Mouse (Mus musculus) intestine, postnatal 0 days (tissue): ENCODE results near the gene Itga8. TPM values are rescaled to one million over a fixed set of nuclear protein-coding genes. Genes with fewer than 3 reads are reported as not detected.

ENCODE experiments used
- ATAC-seq: fragments of 200-750 bp; cut with Nextera tagmentation; 2 replicates; pipeline ENCODE4 v1.8.0; 2017; ENCODE audit warnings: mild to moderate bottlenecking, moderate TSS enrichment, moderate library complexity
- H3K27ac ChIP-seq: fragments of 300-500 bp; sonication (generic); 2 replicates; pipeline ENCODE4 v1.5.1; 2014; ENCODE audit warnings: mild to moderate bottlenecking, low read depth, low read length, moderate library complexity
- H3K27me3 ChIP-seq: fragments of 300-500 bp; sonication (generic); replicated peaks from 2 replicates; pipeline ENCODE4 v1.6.1; 2014; ENCODE audit warnings: low read length, mixed read lengths; ENCODE audit not compliant: control insufficient read depth, insufficient read depth
- H3K36me3 ChIP-seq: fragments of 300-500 bp; sonication (generic); 2 replicates; pipeline ENCODE4 v1.6.1; 2014; ENCODE audit warnings: mild to moderate bottlenecking, moderate library complexity; ENCODE audit not compliant: control insufficient read depth, insufficient read depth
- H3K4me1 ChIP-seq: fragments of 300-500 bp; sonication (generic); replicated peaks from 2 replicates; pipeline ENCODE4 v1.6.1; 2014; ENCODE audit warnings: antibody characterized with exemption, low read length, mixed read lengths; ENCODE audit not compliant: control insufficient read depth, insufficient read depth
- H3K4me2 ChIP-seq: fragments of 300-500 bp; sonication (generic); replicated peaks from 2 replicates; pipeline ENCODE4 v1.6.1; 2014; ENCODE audit warnings: low read depth, mild to moderate bottlenecking, moderate library complexity
- H3K4me3 ChIP-seq: fragments of 300-500 bp; sonication (generic); 2 replicates; pipeline ENCODE4 v1.5.1; 2014; ENCODE audit warnings: low read depth, low read length
- H3K9ac ChIP-seq: fragments of 300-500 bp; sonication (generic); 2 replicates; pipeline ENCODE4 v1.6.1; 2014; ENCODE audit warnings: mild to moderate bottlenecking, low read depth, low read length
- H3K9me3 ChIP-seq: fragments of 300-500 bp; sonication (generic); 2 replicates; pipeline ENCODE4 v1.6.1; 2016; ENCODE audit warnings: mixed run types; ENCODE audit not compliant: control insufficient read depth
- CTCF ChIP-seq: sonication (generic); IDR thresholded peaks from 2 replicates; pipeline ENCODE4 v1.5.1; 2016; ENCODE audit warnings: low read depth, mild to moderate bottlenecking, control low read depth, antibody characterized with exemption, moderate library complexity
- WGBS: fragments of 180-500 bp; shearing (Covaris S2); extraction: QIAGEN DNeasy Blood & Tissue Kit; methylation state at CpG from one replicate; pipeline ENCODE4 v1.1.7; 2014; 5-methylcytosine and 5-hydroxymethylcytosine counted together
- polyA plus RNA-seq: library from polyadenylated mRNA; unstranded; fragments of >200 nt; fragmentation: Nextera tagmentation; extraction: Ambion mirVana; gene quantifications from 2 replicates; pipeline ENCODE4 v1.2.1, GENCODE M21; 2015

Gene Itga8
- polyA plus RNA-seq, 1 experiment from 2014 or later, result 5.2 TPM

GRCm38 (mm10) chr2:12327691-12328354 is 26.1 kb upstream of the Itga8 start:
- no peak for TF ChIP-seq CTCF
- Histone ChIP-seq H3K4me3 (no peak overlapping the region), H3K9ac (no peak overlapping the region), H3K36me3 (no peaks in the 10 kb centered on the region), H3K27me3 (no peaks in the 10 kb centered on the region), H3K9me3 (no peaks in the 10 kb centered on the region), H3K4me1 (no peaks in the 10 kb centered on the region), H3K27ac (no peak overlapping the region), H3K4me2 (peak overlapping the region; percentile 52)
- WGBS, result 48% methylated on average over 11 of the region's 11 CpGs
- no peak for ATAC-seq

GRCm38 (mm10) chr2:12327216-12327615 is 25.5 kb upstream of the Itga8 start:
- Histone ChIP-seq H3K9ac (no peak overlapping the region), H3K36me3 (no peaks in the 10 kb centered on the region), H3K4me3 (no peak overlapping the region), H3K4me2 (peak overlapping the region; percentile 52), H3K27me3 (no peaks in the 10 kb centered on the region), H3K27ac (no peak overlapping the region), H3K4me1 (no peaks in the 10 kb centered on the region), H3K9me3 (no peaks in the 10 kb centered on the region)
- no peak for ATAC-seq
- 17% methylated on average over 10 of the region's 10 CpGs for WGBS
- TF ChIP-seq CTCF, result no peak

- ATAC-seq, result no peak
- TF ChIP-seq CTCF, result no peak
- H3K27me3 ChIP-seq, result no peaks in the 10 kb centered on the region
- H3K4me2 ChIP-seq, result no peak overlapping the region
- no peak overlapping the region for H3K9ac ChIP-seq
- H3K36me3 ChIP-seq, result no peaks in the 10 kb centered on the region
- no peaks in the 10 kb centered on the region for H3K9me3 ChIP-seq
- no peaks in the 10 kb centered on the region for H3K4me1 ChIP-seq
- WGBS, result 82% methylated on average over 2 of the region's 2 CpGs
- H3K27ac ChIP-seq, result no peak overlapping the region
- no peak overlapping the region for H3K4me3 ChIP-seq
Observed at GRCm38 (mm10) chr2:12325868-12326267, 24.1 kb upstream of the Itga8 start.

- H3K27ac ChIP-seq, result no peak overlapping the region
- no peak overlapping the region for H3K4me3 ChIP-seq
- no peaks in the 10 kb centered on the region for H3K9me3 ChIP-seq
- H3K36me3 ChIP-seq, result no peaks in the 10 kb centered on the region
- WGBS, result 69% methylated on average over 6 of the region's 6 CpGs
- no peak for ATAC-seq
- no peaks in the 10 kb centered on the region for H3K27me3 ChIP-seq
- H3K9ac ChIP-seq, result no peak overlapping the region
- no peak overlapping the region for H3K4me2 ChIP-seq
- TF ChIP-seq CTCF, result no peak
- no peaks in the 10 kb centered on the region for H3K4me1 ChIP-seq
Observed at GRCm38 (mm10) chr2:12325417-12325816, 23.7 kb upstream of the Itga8 start.

- Histone ChIP-seq H3K4me3 (no peak overlapping the region), H3K4me1 (no peaks in the 10 kb centered on the region), H3K27me3 (no peaks in the 10 kb centered on the region), H3K9me3 (no peaks in the 10 kb centered on the region), H3K4me2 (no peak overlapping the region), H3K9ac (no peak overlapping the region), H3K36me3 (no peaks in the 10 kb centered on the region), H3K27ac (no peak overlapping the region)
- TF ChIP-seq CTCF, result no peak
- 78% methylated on average over 4 of the region's 4 CpGs for WGBS
- ATAC-seq, result no peak
Observed at GRCm38 (mm10) chr2:12320914-12321313, 19.2 kb upstream of the Itga8 start.

GRCm38 (mm10) chr2:12318715-12319114 is 17.0 kb upstream of the Itga8 start:
- Histone ChIP-seq H3K9me3 (no peaks in the 10 kb centered on the region), H3K4me3 (no peak overlapping the region), H3K27ac (no peak overlapping the region), H3K36me3 (no peaks in the 10 kb centered on the region), H3K27me3 (no peaks in the 10 kb centered on the region), H3K4me1 (no peaks in the 10 kb centered on the region), H3K9ac (no peak overlapping the region), H3K4me2 (no peak overlapping the region)
- no peak for TF ChIP-seq CTCF
- 90% methylated on average over 3 of the region's 3 CpGs for whole genome bisulfite sequencing
- ATAC-seq, result no peak
